Mouse (Mus musculus): ENCODE measurements around the gene Sdccag8. TPM values are rescaled to one million over a fixed set of nuclear protein-coding genes. Genes with fewer than 3 reads are reported as not detected.

Sdccag8 gene
- 10 to 100 TPM; 11.9 to 13.4 TPM for total RNA-seq (2021)

DNA sequence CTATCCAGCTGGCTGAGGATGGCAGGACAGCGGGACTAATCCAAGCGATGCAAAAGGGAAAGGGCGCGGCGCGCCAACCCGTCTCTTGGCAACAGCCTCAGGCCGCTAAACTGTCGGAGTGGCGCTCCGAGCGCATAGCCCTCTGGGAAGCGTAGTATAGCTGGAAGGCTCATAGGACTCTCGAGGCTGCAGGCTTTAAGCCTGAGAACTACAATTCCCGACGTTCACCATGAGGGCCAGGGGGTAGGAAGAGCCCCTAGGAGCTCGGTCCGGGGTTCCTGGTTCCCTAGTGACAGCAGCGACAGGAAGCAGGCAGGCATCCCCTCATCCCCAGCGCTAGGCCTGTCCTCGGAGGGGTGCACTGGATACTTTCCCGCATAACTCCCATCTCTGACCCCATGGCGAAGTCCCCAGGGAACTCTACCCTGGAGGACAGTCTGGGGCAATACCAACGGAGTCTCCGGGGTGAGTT lies at the start of gene Sdccag8:
TSS of gene Sdccag8 (plus strand) at position 70 of the 472 bp plus-strand sequence.
- peak; percentile 95 for DNase-seq
- intact Hi-C loops (cut with DNase I) = no loop called here

DNA sequence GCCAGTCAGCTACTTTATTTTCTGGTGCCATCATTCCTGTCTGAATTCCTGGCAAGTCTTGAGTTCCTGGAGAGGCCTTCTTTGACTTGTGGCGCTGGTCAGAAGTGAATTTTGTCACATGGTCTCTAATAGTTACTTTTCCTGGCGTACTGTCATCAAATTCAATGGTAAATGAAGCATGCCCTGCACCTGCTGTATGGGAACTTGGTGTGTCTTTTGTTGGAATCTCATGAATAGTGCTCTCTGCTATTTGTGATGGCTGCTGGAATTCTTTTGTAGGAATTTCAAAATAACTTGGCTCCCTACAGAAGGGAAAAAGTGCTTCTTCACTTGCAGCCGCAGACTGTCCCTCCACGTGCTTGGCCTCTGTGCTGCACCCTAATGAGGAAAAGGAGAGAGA lies 39.9 kb upstream of the Sdccag8 start:
- intact Hi-C loops (cut with DNase I) = no loop called here
- DNase-seq = no peak

- intact Hi-C loops (cut with DNase I) = no loop called here
- DNase-seq = no peak
Observed at GRCm38 (mm10) chr1:176789326-176789725, 25.1 kb upstream of the Sdccag8 start.

GRCm38 (mm10) chr1:176792175-176792574 lies 22.3 kb upstream of the Sdccag8 start:
- DNase-seq = no peak
- intact Hi-C loops (cut with DNase I) = no loop called here

DNA sequence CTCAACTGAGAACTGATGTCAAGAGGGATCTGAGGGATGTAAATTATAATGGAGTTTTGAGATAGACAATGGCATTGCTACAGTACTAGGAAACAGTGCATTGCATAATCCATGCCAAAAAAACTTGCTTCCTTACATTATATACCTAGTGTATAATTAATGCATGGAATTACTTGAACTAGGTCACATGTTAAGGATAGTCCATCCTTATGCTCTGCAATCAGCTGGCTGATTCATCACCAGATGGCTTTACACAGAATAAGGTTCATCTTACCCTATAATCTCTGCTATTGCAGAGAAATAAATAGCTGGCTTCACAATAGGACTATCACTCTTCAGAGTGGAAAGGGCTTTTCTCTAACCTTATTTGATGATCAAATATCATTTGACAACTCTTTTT lies 15.8 kb upstream of the Sdccag8 start:
- intact Hi-C loops (cut with DNase I) = no loop called here
- DNase-seq = no peak

- intact Hi-C loops (cut with DNase I) = no loop called here
- peak; percentile 50 for DNase-seq
Observed at GRCm38 (mm10) chr1:176800728-176801365, 13.6 kb upstream of the Sdccag8 start.

DNA sequence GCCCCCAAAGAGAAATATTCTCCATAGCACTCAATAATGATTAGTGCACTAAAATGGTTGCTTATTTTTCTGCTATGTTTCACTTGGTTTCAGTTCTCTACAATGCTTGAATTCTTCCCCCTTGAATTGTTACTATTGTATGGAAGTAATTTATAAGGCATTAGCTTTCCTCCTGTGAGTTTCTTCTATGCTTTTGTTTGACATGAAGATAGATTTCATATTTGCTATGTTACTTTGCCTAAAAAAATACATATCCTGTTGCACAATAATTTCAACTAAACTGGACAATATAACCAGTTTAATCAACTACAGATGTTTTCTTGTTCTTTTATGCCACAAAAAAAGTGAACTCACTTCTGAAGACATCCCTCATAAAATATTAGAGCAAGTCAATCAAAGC lies 4.3 kb upstream of the Sdccag8 start:
- intact Hi-C loops (cut with DNase I) = no loop called here
- no peak for DNase-seq

DNA sequence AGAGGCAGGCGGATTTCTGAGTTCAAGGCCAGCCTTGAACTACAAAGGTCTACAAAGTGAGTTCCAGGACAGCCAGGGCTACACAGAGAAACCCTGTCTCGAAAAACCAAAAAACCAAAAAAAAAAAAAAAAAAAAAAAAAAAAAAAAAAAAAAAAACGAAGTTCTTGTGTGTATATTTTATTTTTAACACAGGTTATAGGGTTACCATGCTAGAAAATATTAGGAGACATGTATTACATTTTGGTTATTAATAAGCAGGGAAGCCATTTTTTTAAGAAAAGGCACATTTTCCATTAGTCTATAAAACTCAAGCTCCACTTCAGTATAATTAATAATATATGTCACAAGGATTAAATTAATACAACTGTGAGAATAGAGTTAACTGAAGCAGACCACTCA lies 2.6 kb upstream of the Sdccag8 start:
- intact Hi-C loops (cut with DNase I) = no loop called here

GRCm38 (mm10) chr1:176812491-176813291 lies 1.8 kb upstream of the Sdccag8 start:
- no peak for DNase-seq
- intact Hi-C loops (cut with DNase I) = no loop called here

More for the DNA sequence above, 2.6 kb upstream of the Sdccag8 start:
- DNase-seq = no peak

- intact Hi-C loops (cut with DNase I) = no loop called here
- DNase-seq = peak; percentile 73
Observed at GRCm38 (mm10) chr1:176813292-176814035, 996 bp upstream of the Sdccag8 start.

DNA sequence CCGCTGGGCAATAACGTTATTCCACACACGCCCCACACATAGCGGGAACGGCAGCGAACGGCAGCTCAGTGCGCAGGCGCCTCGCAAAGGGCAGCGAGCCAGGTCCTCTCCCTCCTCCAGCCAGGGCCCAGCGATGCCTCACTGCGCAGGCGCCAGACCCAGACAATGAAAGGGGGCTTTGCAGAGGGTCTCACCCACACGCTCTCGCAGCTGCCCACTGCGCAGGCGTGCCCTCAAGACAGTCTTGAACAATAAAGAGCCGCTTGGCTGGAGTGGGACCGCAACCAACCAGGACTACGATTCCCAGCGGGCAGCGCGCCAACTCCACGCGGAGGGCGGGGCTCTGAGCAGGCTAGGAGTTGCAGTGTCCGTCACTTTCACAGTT lies 432 bp upstream of the Sdccag8 start, which contains the start of gene Cep170:
TSS of gene Cep170 (minus strand) at position 32 of the 385 bp plus-strand sequence.
- intact Hi-C loops (cut with DNase I) = no loop called here

DNA sequence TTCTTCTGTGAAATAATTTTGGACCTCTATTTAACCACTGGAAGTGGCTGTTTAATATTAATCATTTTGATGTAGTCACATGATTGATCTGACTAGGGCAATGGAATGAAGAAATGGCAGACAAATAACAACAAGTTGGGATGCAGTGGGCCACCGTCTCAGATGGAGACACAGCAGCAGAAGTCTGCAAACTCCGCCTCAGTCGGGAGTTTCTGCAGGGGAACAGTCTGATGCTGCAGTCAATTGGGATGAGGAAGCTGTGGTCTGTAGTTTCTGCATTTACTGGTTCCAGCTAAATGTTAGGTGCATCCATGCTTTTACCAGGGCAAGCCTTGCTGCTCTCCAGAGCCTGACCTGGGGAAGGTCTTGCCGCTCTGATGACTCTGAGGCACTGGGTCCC lies 2.3 kb downstream of the Sdccag8 start:
- no peak for DNase-seq
- intact Hi-C loops (cut with DNase I) = no loop called here

More for the DNA sequence above, 432 bp upstream of the Sdccag8 start, which contains the start of gene Cep170:
- DNase-seq = peak; percentile 100

GRCm38 (mm10) chr1:176818147-176818546 lies 3.7 kb downstream of the Sdccag8 start:
- no peak for DNase-seq
- intact Hi-C loops (cut with DNase I) = no loop called here

DNA sequence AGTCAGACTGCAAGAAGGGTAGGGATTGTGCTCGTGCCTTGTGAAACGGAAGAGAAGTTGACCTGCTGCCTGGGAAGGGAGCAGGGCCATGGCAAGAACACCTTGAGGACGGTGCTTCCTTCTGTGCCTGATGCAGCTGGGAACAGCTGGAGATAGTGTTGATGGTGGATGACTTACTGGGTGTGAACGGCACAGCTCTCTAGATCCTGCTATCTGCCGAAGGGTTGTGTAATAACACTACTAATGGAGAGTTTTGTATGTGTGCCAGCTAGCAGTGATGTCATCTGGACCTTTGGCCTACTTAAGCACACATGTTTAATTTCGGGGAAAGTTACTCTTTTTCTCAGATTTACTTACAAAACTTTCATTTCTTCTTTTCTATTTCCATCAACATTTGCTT lies 4.3 kb downstream of the Sdccag8 start:
- intact Hi-C loops (cut with DNase I) = no loop called here
- no peak for DNase-seq

DNA sequence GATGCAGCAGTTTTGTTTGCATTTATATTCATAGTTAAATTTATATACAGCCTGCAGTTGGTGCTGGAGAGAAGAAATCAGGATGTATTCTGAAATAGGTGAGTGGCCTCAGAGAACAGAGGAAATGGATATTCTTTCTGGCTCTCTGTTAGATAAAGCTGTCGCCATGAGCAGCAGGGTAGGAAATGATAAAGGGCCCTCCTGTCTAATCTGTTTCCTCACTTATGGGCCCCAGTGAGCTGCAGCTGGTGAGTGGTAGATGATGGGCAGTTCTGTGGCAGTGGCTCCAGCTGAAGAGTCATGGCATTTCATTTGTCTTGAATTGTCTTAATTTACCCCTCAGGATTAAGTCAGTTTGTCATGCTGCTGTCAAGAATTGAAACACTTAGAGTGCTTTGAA lies 7.5 kb downstream of the Sdccag8 start:
- intact Hi-C loops (cut with DNase I) = no loop called here

GRCm38 (mm10) chr1:176822949-176823348 lies 8.5 kb downstream of the Sdccag8 start:
- DNase-seq = no peak
- intact Hi-C loops (cut with DNase I) = no loop called here

More for the DNA sequence above, 7.5 kb downstream of the Sdccag8 start:
- DNase-seq = no peak

- no peak for DNase-seq
- intact Hi-C loops (cut with DNase I) = no loop called here
Observed at GRCm38 (mm10) chr1:176823889-176824288, 9.4 kb downstream of the Sdccag8 start.

GRCm38 (mm10) chr1:176824611-176825010 lies 10.2 kb downstream of the Sdccag8 start:
- no peak for DNase-seq
- intact Hi-C loops (cut with DNase I) = no loop called here

- DNase-seq = no peak
- intact Hi-C loops (cut with DNase I) = no loop called here
Observed at GRCm38 (mm10) chr1:176825084-176825483, 10.6 kb downstream of the Sdccag8 start.

GRCm38 (mm10) chr1:176826186-176826585 lies 11.7 kb downstream of the Sdccag8 start:
- intact Hi-C loops (cut with DNase I) = no loop called here
- no peak for DNase-seq

- no peak for DNase-seq
- intact Hi-C loops (cut with DNase I) = no loop called here
Observed at GRCm38 (mm10) chr1:176826931-176827330, 12.5 kb downstream of the Sdccag8 start.

All from left cerebral cortex, postnatal 4 days (tissue).